8 mouse cellular contexts compared by ENCODE assay signal in the genomic region with DNA sequence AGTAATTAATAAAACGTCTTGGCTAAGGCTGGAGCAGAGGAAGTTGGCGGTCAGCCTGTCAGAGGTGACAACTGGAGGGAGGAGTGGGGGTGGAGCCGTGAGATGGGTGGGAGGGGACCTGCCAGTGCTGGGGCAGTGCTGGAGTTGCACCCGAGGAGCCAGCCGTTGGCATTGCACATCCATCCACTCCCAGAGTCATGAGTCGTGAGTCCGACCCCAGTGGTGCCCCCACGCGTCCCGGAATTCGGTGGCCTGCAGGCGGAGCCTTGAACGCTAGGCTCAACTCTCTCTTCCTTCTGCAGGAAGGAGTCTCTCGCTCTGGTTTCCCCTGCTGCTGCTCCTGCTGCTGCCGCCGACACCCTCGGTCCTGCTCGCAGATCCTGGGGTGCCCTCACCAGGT. TPM values are rescaled to one million over a fixed set of nuclear protein-coding genes. Genes with fewer than 3 reads are reported as not detected.
DNase-seq lines count a peak whose midpoint lies in the region; ATAC-seq and TF ChIP-seq lines count a peak whose summit lies in the region.

A gene (plus strand): TSS at position 61 of the 400 bp plus-strand sequence.

- H3K4me2 ChIP-seq in lung, embryonic 14.5 days: peak within 1 kb of the TSS; percentile 74

- TF ChIP-seq CTCF in embryonic fibroblast, embryonic 13.5 days (IDR thresholded peaks at IDR 0.05; ENCODE audit: borderline replicate concordance, insufficient read depth, low read length): no peak
- TF ChIP-seq CTCF in lung, embryonic 14.5 days (IDR thresholded peaks at IDR 0.05; ENCODE audit: low read depth): peak; percentile 43; the same call in 1 of the 2 replicates
- TF ChIP-seq CTCF in olfactory bulb, adult 2 months (IDR thresholded peaks at IDR 0.05; ENCODE audit: insufficient read depth, low read depth, low read length): no peak

- peak; percentile 52; the same call in 1 of the 2 replicates for TF ChIP-seq POLR2A in embryonic fibroblast, embryonic 13.5 days (IDR thresholded peaks at IDR 0.05; ENCODE audit: low read depth, low read length)
- TF ChIP-seq POLR2A in olfactory bulb, adult 2 months (IDR thresholded peaks at IDR 0.05; ENCODE audit: insufficient read depth, low read depth, low read length): no peak

- WGBS in large intestine, adult 2 months: 1% methylated on average over 18 of the region's 18 CpGs
- WGBS in lung, embryonic 14.5 days: under 1% methylated on average over 18 of the region's 18 CpGs
- WGBS in olfactory bulb, adult 2 months: 1% methylated on average over 18 of the region's 18 CpGs

- H3K36me3 ChIP-seq in lung, embryonic 14.5 days (ENCODE audit: insufficient read depth): no peaks in the 10 kb centered on the region

- H3K27me3 ChIP-seq in lung, embryonic 14.5 days (ENCODE audit: insufficient read depth, low read length): no peaks in the 10 kb centered on the region

- ATAC-seq in lung, embryonic 14.5 days (ENCODE audit: insufficient read depth): peak; percentile 79

- H3K4me1 ChIP-seq in embryonic fibroblast, embryonic 13.5 days (ENCODE audit: control insufficient read depth, insufficient read depth, low read length): no peaks in the 10 kb centered on the region
- peaks cover 12% of the 10 kb centered on the region for H3K4me1 ChIP-seq in lung, embryonic 14.5 days (ENCODE audit: insufficient read depth)
- peaks cover 7% of the 10 kb centered on the region for H3K4me1 ChIP-seq in olfactory bulb, adult 2 months (ENCODE audit: control insufficient read depth, insufficient read depth, low read length)

- intact Hi-C loops in heart, postnatal 25 days (cut with DNase I): no loop called here

- peak; percentile 23 for DNase-seq in CD4-positive, CD25-positive, alpha-beta regulatory T cell, adult 2 months (ENCODE audit: low read depth, low spot score)
- peak; percentile 72 for DNase-seq in NIH3T3 (ENCODE audit: low read depth)
- DNase-seq in heart, postnatal 25 days (ENCODE audit: low spot score): peak; percentile 44
- DNase-seq in large intestine, adult 2 months (ENCODE audit: low read depth, low spot score): no peak
- peak; percentile 70 for DNase-seq in lung, embryonic 14.5 days
- no peak for DNase-seq in cerebellum, postnatal 36 days

- no peaks in the 10 kb centered on the region for H3K9me3 ChIP-seq in lung, embryonic 14.5 days (ENCODE audit: low read depth, low read length)

- H3K4me3 ChIP-seq in embryonic fibroblast, embryonic 13.5 days (ENCODE audit: insufficient read depth, low read length): peak within 1 kb of the TSS; percentile 39
- peak within 1 kb of the TSS; percentile 39 for H3K4me3 ChIP-seq in lung, embryonic 14.5 days (ENCODE audit: low read depth, low read length)
- peak within 1 kb of the TSS; percentile 42 for H3K4me3 ChIP-seq in olfactory bulb, adult 2 months (ENCODE audit: insufficient read depth, low read depth, low read length)

- H3K27ac ChIP-seq in embryonic fibroblast, embryonic 13.5 days (ENCODE audit: insufficient read depth, low read length): no peak within 1 kb of the TSS
- H3K27ac ChIP-seq in lung, embryonic 14.5 days (ENCODE audit: low read depth): no peak within 1 kb of the TSS; the same call in 1 of the 2 replicates
- no peak within 1 kb of the TSS for H3K27ac ChIP-seq in olfactory bulb, adult 2 months (ENCODE audit: insufficient read depth, low read depth, low read length)

- peak within 1 kb of the TSS; percentile 43 for H3K9ac ChIP-seq in lung, embryonic 14.5 days

RNA-seq across cellular contexts. Expression of the gene that starts here (rescaled TPM):
- 22.5 and 33.7 TPM in 2 replicates for polyA plus RNA-seq in embryonic fibroblast, embryonic 13.5 days (2011; ENCODE audit: insufficient read length, low read depth, missing spikeins)
- total RNA-seq in heart, postnatal 25 days (2021): 10 to 100 TPM; 16.4 to 16.8 TPM
- polyA plus RNA-seq in large intestine, adult 2 months (2012; rRNA removed): 15.1 and 28.0 TPM in 2 replicates
- polyA plus RNA-seq in lung, embryonic 14.5 days (2014; fragmentation: Nextera tagmentation; extraction: Ambion mirVana): 30.2 and 33.4 TPM in 2 replicates
- polyA plus RNA-seq in olfactory bulb, adult 2 months (2012; ENCODE audit: insufficient read depth, insufficient read length, low replicate concordance, missing spikeins): not detected in 2 replicates

Comparison
In these comparisons a context has a peak if more than half of its experiments do, and no peak if none do; other contexts are left out.
1. RNA of the gene that starts here (polyA plus RNA-seq): 30.2 to 33.4 TPM in lung, embryonic 14.5 days, 22.5 to 33.7 TPM in embryonic fibroblast, embryonic 13.5 days and 15.1 to 28.0 TPM in large intestine, adult 2 months; not detected in olfactory bulb, adult 2 months; every median in the first group is over 10 times any median in the second.
2. DNase-seq: peak in CD4-positive, CD25-positive, alpha-beta regulatory T cell, adult 2 months (single experiment), NIH3T3 (single experiment), heart, postnatal 25 days (single experiment) and lung, embryonic 14.5 days (single experiment); none in large intestine, adult 2 months (single experiment) and cerebellum, postnatal 36 days (0 of 2).
3. Peak in every context shown above with its lines, with median percentiles within 50 percentile points of each other: H3K4me3 ChIP-seq.